Mouse (Mus musculus) liver, adult 2 months (tissue): ENCODE data around the gene Galnt18. TPM values are rescaled to one million over a fixed set of nuclear protein-coding genes. Genes with fewer than 3 reads are reported as not detected.
A peak's percentile ranks its signal among the peaks of the same experiment; 100 is the strongest.

ENCODE experiments used
- DNase-seq: peaks from one replicate; pipeline ENCODE4 v3.0.0-alpha.2; 2011; ENCODE audit warnings: low read depth, low spot score; ENCODE audit errors: extremely low read depth
- H3K27ac ChIP-seq: fragments of 200-500 bp; replicated peaks from 2 replicates; pipeline ENCODE4 v1.5.1; 2012; ENCODE audit warnings: low read depth, mild to moderate bottlenecking, control low read depth, inconsistent platforms, low read length; ENCODE audit not compliant: insufficient read depth
- H3K27me3 ChIP-seq: fragments of 200-500 bp; 2 replicates; pipeline ENCODE4 v1.6.1; 2012; ENCODE audit warnings: mild to moderate bottlenecking, moderate library complexity, low read length, inconsistent platforms; ENCODE audit not compliant: control insufficient read depth, insufficient read depth
- H3K36me3 ChIP-seq: fragments of 200-500 bp; 2 replicates; pipeline ENCODE4 v1.6.1; 2012; ENCODE audit warnings: low read length, inconsistent platforms; ENCODE audit not compliant: control insufficient read depth, insufficient read depth
- H3K4me1 ChIP-seq: fragments of 200-500 bp; 2 replicates; pipeline ENCODE4 v1.6.1; 2011; ENCODE audit warnings: low read length; ENCODE audit not compliant: control insufficient read depth, insufficient read depth
- H3K4me3 ChIP-seq: fragments of 200-500 bp; 2 replicates; pipeline ENCODE4 v1.5.1; 2011; ENCODE audit warnings: low read depth, mild to moderate bottlenecking, control low read depth, low read length, moderate library complexity; ENCODE audit not compliant: insufficient read depth
- H3K79me2 ChIP-seq: fragments of 200-500 bp; 2 replicates; pipeline ENCODE4 v1.6.1; 2012; ENCODE audit warnings: inconsistent platforms, mild to moderate bottlenecking, low read length, moderate library complexity; ENCODE audit not compliant: control insufficient read depth, insufficient read depth
- H3K9ac ChIP-seq: fragments of 200-500 bp; 2 replicates; pipeline ENCODE4 v1.6.1; 2012; ENCODE audit warnings: low read depth, mild to moderate bottlenecking, control low read depth, inconsistent platforms, low read length
- CTCF ChIP-seq: fragments of 200-500 bp; IDR thresholded peaks from 2 replicates; pipeline ENCODE4 v1.5.1; 2011; ENCODE audit warnings: low read depth, low read length, control low read depth
- POLR2A ChIP-seq: fragments of 200-500 bp; IDR thresholded peaks from 2 replicates; pipeline ENCODE4 v1.6.1; 2011; ENCODE audit warnings: low read length, control low read depth; ENCODE audit not compliant: insufficient read depth; ENCODE audit errors: extremely low read depth
- WGBS: fragments of 180-500 bp; shearing (Covaris S2); methylation state at CpG from one replicate; pipeline ENCODE4 v1.1.7; 2018; 5-methylcytosine and 5-hydroxymethylcytosine counted together
- polyA plus RNA-seq: library from polyadenylated mRNA; depleted of rRNA; stranded (reverse); fragments of >200 nt; gene quantifications from 2 replicates; pipeline ENCODE4 v1.2.3, GENCODE M21; 2012
- total RNA-seq: library from RNA; depleted of rRNA; stranded (reverse); fragments of >200 nt; gene quantifications from 2 replicates; pipeline ENCODE4 v1.2.3, GENCODE M21; 2014

Galnt18 gene
- total and polyA plus RNA-seq, 2 experiments: 1.0 to 1.4 TPM

DNA sequence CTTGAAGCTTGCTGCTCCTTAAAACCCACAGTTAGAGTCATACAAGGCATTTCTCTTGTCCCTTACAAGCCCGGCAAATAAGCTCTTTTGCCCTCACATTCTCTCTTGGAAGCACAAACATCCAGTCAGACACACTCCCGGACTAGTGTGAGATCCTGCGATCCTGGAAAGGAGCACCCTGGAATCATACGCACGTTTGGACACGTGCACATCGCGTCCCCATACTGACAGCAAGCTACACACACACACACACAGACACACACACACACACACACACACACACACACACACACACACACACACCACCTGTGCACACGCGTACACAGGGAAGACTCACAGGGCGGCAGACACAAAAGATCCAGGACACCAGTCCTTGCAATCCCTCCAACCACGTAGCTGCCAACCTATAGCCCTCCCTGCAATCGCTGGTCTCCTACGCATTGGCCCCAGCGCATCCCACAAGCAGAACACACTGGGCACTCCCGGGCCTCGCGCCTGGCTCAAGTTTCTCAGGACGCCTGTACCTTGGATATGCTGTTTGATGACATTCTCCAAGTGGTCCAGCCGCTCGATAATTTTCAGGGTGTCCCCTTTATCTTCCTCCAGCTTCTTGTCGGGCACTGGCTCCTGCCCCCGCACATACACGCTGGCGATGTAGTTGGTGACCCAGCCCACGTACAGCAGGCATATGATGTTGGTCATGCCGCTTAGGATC lies 831 bp downstream of the Galnt18 start:
- peak overlapping the region; percentile 36; the same call in 1 of the 2 replicates for H3K9ac ChIP-seq
- H3K36me3 ChIP-seq: no peaks in the 10 kb centered on the region
- H3K4me1 ChIP-seq: no peaks in the 10 kb centered on the region; the same call in 1 of the 2 replicates
- no peaks in the 10 kb centered on the region for H3K79me2 ChIP-seq
- WGBS: 22% methylated on average over 27 of the region's 27 CpGs
- H3K4me3 ChIP-seq: peak overlapping the region; percentile 66
- no peak overlapping the region for H3K27ac ChIP-seq
- no peaks in the 10 kb centered on the region for H3K27me3 ChIP-seq
- TF ChIP-seq POLR2A (no peak), CTCF (no peak)
- no peak for DNase-seq

DNA sequence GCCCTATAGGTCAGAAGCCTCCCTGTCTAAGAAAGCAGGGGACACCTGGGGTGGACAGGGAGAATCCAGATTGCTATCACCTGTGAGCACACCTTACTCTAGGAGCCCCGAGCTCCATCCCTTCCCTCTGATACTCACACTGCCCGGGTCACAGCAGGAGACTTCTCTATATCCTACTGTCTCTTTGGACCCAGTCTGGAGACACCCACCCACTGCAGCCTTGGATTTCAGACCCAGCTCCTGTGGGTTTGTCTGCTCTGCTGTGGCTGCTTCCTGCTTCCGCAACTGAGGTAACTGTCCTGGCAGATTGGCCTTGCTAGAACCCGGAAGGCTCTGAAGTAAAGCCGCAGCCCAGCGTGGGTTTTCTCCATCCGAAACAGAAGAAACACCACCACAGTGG lies 1.6 kb downstream of the Galnt18 start:
- DNase-seq: no peak
- TF ChIP-seq POLR2A: no peak
- TF ChIP-seq CTCF: no peak
- WGBS: 69% methylated on average over 7 of the region's 7 CpGs
- Histone ChIP-seq H3K9ac (no peak overlapping the region), H3K36me3 (no peaks in the 10 kb centered on the region), H3K4me1 (no peaks in the 10 kb centered on the region; the same call in 1 of the 2 replicates), H3K27me3 (no peaks in the 10 kb centered on the region), H3K4me3 (no peak overlapping the region), H3K27ac (no peak overlapping the region), H3K79me2 (no peaks in the 10 kb centered on the region)

DNA sequence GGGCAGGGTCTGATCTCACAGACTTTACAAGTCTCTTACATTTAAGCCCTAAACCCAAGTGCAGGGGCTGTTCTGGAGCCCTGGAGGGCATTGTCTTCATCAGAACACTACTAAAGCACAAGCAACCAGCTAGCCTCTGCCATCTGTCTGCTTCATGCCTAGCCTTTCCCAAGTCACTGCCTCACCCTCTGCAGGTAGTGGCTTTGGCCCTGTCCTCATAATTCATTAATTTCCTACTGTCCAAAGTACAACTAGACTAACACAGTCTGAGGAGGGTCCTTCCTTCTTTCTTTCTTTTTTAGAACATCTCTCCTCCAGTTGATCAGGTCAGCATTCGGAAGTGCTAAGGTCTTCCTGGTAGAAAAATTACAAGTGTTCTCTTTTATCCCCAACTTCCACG lies 2.6 kb downstream of the Galnt18 start:
- DNase-seq: no peak
- H3K36me3 ChIP-seq: no peaks in the 10 kb centered on the region
- no peaks in the 10 kb centered on the region; the same call in 1 of the 2 replicates for H3K4me1 ChIP-seq
- no peak overlapping the region for H3K9ac ChIP-seq
- no peaks in the 10 kb centered on the region for H3K27me3 ChIP-seq
- no peak overlapping the region for H3K27ac ChIP-seq
- WGBS: 83% methylated on average over 2 of the region's 2 CpGs
- H3K4me3 ChIP-seq: no peak overlapping the region
- TF ChIP-seq POLR2A (no peak), CTCF (no peak)
- H3K79me2 ChIP-seq: no peaks in the 10 kb centered on the region

DNA sequence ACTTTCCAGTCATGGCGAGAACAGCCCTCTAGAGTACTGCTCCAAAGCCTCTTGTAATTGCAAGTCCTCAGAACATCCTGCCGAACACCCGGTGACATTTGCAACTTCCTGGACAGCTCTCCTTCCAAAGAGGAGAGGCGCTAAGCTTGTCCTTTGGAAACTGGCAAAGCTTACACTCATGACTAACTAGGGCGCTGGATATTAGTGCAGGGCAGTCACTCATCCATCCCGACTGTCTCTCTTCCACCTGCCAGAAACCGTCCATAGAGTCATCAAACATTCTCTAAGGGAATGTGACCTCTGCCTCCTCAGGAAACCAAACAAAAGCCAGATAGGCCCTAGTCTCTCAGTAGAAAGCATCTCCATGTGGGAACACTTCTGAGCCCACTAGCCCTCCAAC lies 3.6 kb downstream of the Galnt18 start:
- no peaks in the 10 kb centered on the region; the same call in 1 of the 2 replicates for H3K4me1 ChIP-seq
- H3K9ac ChIP-seq: no peak overlapping the region
- H3K27ac ChIP-seq: no peak overlapping the region
- H3K4me3 ChIP-seq: no peak overlapping the region
- 52% methylated on average over 7 of the region's 7 CpGs for WGBS
- H3K36me3 ChIP-seq: no peaks in the 10 kb centered on the region
- TF ChIP-seq CTCF (no peak), POLR2A (no peak)
- no peaks in the 10 kb centered on the region for H3K79me2 ChIP-seq
- no peaks in the 10 kb centered on the region for H3K27me3 ChIP-seq
- no peak for DNase-seq

DNA sequence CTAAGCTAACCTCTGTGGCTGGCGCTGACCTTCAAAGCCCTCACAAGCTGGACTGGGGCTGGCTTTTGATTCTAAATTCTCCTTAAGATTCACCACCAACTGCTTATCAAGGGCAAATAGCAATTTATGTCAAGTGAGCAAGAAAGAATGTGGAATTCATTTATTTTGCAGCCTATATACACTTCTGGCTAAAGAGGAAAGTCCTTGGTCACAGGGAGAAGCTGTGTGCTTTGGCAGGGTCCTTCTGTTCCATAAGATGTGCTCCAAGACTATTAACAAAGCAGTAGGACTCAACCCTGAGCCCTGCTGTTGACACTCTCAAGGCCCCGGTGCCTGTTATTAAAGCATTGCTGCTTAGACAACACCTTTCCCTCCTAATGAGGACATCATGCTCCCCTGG lies 7.4 kb downstream of the Galnt18 start:
- WGBS: 90% methylated on average over 2 of the region's 2 CpGs

DNA sequence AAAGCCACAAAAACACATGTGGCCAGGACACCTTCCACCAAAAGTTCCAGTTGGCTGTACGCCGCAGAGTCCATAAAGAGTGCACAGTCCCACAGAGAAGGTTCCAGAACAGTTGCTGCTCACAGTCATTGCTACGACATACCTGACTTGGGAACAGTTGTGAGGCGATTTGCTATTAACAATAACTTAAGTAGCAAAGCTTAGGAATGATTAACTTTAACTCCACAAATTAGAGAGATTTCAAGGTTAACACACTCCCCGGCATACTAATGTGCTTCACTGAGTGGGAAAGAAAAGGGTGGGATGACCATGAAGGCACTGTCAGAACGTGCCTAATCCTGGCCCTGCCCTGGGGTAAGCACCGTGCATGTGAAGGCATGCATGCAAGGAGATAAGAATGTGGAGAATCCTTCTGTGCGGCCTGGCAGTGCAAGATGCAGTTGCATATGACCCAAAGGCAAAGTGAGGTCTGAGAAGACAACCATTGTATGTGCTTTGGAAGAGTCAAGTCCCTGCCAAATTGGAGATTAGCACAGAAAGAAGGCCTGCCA lies 8.5 kb downstream of the Galnt18 start:
- H3K9ac ChIP-seq: no peak overlapping the region
- no peak overlapping the region for H3K4me3 ChIP-seq
- H3K27ac ChIP-seq: no peak overlapping the region
- DNase-seq: no peak
- H3K79me2 ChIP-seq: no peaks in the 10 kb centered on the region
- H3K4me1 ChIP-seq: no peaks in the 10 kb centered on the region; the same call in 1 of the 2 replicates
- H3K27me3 ChIP-seq: no peaks in the 10 kb centered on the region
- TF ChIP-seq POLR2A: no peak
- no peak for TF ChIP-seq CTCF
- no peaks in the 10 kb centered on the region for H3K36me3 ChIP-seq
- 77% methylated on average over 8 of the region's 8 CpGs for WGBS

More for the DNA sequence above, 7.4 kb downstream of the Galnt18 start:
- DNase-seq: no peak
- no peaks in the 10 kb centered on the region for H3K79me2 ChIP-seq
- H3K27me3 ChIP-seq: no peaks in the 10 kb centered on the region
- H3K4me3 ChIP-seq: no peak overlapping the region
- no peaks in the 10 kb centered on the region for H3K36me3 ChIP-seq
- no peak overlapping the region for H3K27ac ChIP-seq
- no peaks in the 10 kb centered on the region; the same call in 1 of the 2 replicates for H3K4me1 ChIP-seq
- TF ChIP-seq POLR2A: no peak
- TF ChIP-seq CTCF: no peak
- H3K9ac ChIP-seq: no peak overlapping the region
